Mouse (Mus musculus): ENCODE results near the gene Ppp1r21.

- TF ChIP-seq CTCF (IDR thresholded peaks at IDR 0.05; ENCODE audit: extremely low read depth, insufficient read depth, low read length) (no peak), POLR2A (IDR thresholded peaks at IDR 0.05; ENCODE audit: extremely low read depth, insufficient read depth, low read length) (no peak)
Measured at GRCm38 (mm10) chr17:88546745-88547144, 16.8 kb downstream of the Ppp1r21 start.
